Mouse (Mus musculus) small intestine, adult 2 months (tissue): ENCODE results near the gene Bglap3.

Source experiments
- CTCF ChIP-seq: fragments of 200-500 bp; IDR thresholded peaks from 2 replicates; pipeline ENCODE4 v1.5.1; 2012; ENCODE audit warnings: low read depth, mild to moderate bottlenecking, control low read depth, inconsistent platforms, low read length, moderate library complexity, mixed read lengths; ENCODE audit not compliant: insufficient replicate concordance, insufficient read length; ENCODE audit errors: extremely low read depth
- POLR2A ChIP-seq: fragments of 200-500 bp; IDR thresholded peaks from 2 replicates; pipeline ENCODE4 v1.6.1; 2012; ENCODE audit warnings: low read depth, mild to moderate bottlenecking, control low read depth, inconsistent platforms, low read length, moderate library complexity

GRCm38 (mm10) chr3:88393776-88394375 is 21.3 kb upstream of the Bglap3 start:
- no peak for TF ChIP-seq CTCF
- TF ChIP-seq POLR2A, result no peak
